Mouse (Mus musculus): ENCODE data around the gene Sumo2. TPM values are rescaled to one million over a fixed set of nuclear protein-coding genes. Genes with fewer than 3 reads are reported as not detected.

Gene Sumo2
- total and polyA plus RNA-seq, 3 experiments, result 556 to 653 TPM; not detected in 1

DNA sequence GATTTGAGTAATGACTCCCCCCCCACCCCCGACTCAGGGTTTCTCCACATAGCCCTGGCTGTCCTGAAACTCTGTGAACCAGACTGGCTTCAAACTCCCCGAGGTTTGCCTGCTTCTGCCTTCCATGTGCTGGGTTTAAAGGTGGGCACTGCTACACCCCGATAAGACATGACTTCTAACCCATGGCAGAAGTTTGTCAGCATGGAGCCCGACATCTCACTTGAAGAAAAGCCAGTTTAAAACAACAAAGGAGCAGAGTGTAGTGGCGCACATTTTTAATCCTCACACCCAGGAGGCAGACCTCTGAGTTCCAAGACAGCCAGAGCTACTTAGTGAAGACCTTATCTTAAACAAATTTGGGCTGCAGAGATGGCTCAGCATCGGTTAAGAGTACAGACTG is 43.7 kb downstream of the Sumo2 start (continued):
- TF ChIP-seq SIN3A (IDR thresholded peaks at IDR 0.05; ENCODE audit: low read length), result peak; percentile 31; the same call in 1 of the 2 replicates
- no peak for TF ChIP-seq ZC3H11A (IDR thresholded peaks at IDR 0.05; ENCODE audit: low read depth, low read length)
- no peak for TF ChIP-seq HCFC1 (IDR thresholded peaks at IDR 0.05; ENCODE audit: low read depth, low read length)
- peak; percentile 13; the same call in 1 of the 2 replicates for TF ChIP-seq SMC3 (IDR thresholded peaks at IDR 0.05; ENCODE audit: low read depth, low read length)
- no peak for TF ChIP-seq ELF1 (IDR thresholded peaks at IDR 0.05; ENCODE audit: low read depth, low read length)
- TF ChIP-seq ETS1 (IDR thresholded peaks at IDR 0.05; ENCODE audit: low read depth, low read length), result no peak
- TF ChIP-seq NRF1 (IDR thresholded peaks at IDR 0.05; ENCODE audit: insufficient read depth, low read depth, low read length, poor library complexity, severe bottlenecking), result no peak
- TF ChIP-seq JUND (IDR thresholded peaks at IDR 0.05; ENCODE audit: low read depth, low read length), result no peak
- no peak for TF ChIP-seq USF1 (IDR thresholded peaks at IDR 0.05; ENCODE audit: low read depth, low read length)
- peak; percentile 43 for TF ChIP-seq TAL1 (IDR thresholded peaks at IDR 0.05; ENCODE audit: low read length)
- TF ChIP-seq POLR2AphosphoS5 (IDR thresholded peaks at IDR 0.05; ENCODE audit: borderline replicate concordance, low read depth, low read length), result no peak
- no peak for TF ChIP-seq CHD2 (IDR thresholded peaks at IDR 0.05; ENCODE audit: low read length)
- TF ChIP-seq NELFE (IDR thresholded peaks at IDR 0.05; ENCODE audit: low read depth, low read length), result no peak
- TF ChIP-seq GABPA (IDR thresholded peaks at IDR 0.05; ENCODE audit: low read depth, low read length), result no peak
- no peak for TF ChIP-seq MEF2A (IDR thresholded peaks at IDR 0.05; ENCODE audit: extremely low read depth, insufficient replicate concordance, low read depth, low read length, poor library complexity, severe bottlenecking)
- TF ChIP-seq MAZ (IDR thresholded peaks at IDR 0.05; ENCODE audit: low read depth, low read length), result no peak; the same call in 1 of the 2 replicates
- TF ChIP-seq ZNF384 (IDR thresholded peaks at IDR 0.05; ENCODE audit: low read depth, low read length), result no peak
- no peak for TF ChIP-seq CHD1 (IDR thresholded peaks at IDR 0.05; ENCODE audit: low read depth, low read length)
- TF ChIP-seq MXI1 (IDR thresholded peaks at IDR 0.05; ENCODE audit: low read depth, low read length), result peak; percentile 57
- TF ChIP-seq E2F4 (IDR thresholded peaks at IDR 0.05; ENCODE audit: borderline replicate concordance, low read depth, low read length), result no peak
- no peak for TF ChIP-seq POLR2A (IDR thresholded peaks at IDR 0.05; ENCODE audit: control insufficient read depth in 1 of 2, insufficient read depth in 1 of 2, low read depth in 1 of 2, low read length in 2 of 2, poor library complexity in 1 of 2)
- TF ChIP-seq TBP (IDR thresholded peaks at IDR 0.05; ENCODE audit: low read depth, low read length), result no peak

DNA sequence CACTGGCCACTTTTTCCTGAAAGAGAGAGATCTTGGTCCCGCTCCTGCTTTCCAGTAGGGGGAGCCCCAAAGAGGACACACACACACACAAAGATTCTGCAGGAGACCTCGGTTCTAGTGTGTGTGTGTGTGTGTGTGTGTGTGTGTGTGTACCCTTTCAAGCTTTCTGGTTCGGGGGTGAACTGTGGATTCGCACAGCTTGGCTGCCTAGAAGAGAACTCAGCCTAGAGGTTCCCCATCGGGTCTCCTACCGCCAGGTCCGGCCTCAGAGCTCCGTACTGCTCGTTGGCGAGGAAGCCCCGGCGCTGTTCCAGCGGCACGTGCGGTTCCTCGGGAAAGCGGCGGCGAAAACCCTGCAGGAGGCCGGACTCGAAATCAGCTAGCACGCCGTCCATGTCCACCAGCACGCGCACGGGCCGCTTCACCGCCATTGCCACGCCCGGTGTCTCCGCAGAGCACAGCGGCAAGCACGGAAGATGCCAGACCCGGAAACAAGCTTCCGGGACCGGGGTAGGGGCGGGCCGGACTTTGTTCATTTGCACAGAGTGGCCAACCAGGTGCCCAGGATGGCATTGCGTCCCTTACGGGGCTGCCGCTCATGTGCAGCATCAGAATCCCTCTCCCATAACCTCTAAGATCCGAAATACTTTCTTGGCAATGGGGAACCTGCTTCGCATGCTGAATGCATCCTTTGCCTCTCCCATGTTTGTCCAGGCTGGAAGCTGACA is 44.6 kb downstream of the Sumo2 start, which contains the start of gene Nt5c:
Nt5c (minus strand) TSS at position 507 of the 728 bp plus-strand sequence.
- H3K79me2 ChIP-seq (ENCODE audit: control insufficient read depth, insufficient read depth, low read length, poor library complexity), result peaks cover 13% of the 10 kb centered on the region
- H3K36me3 ChIP-seq (ENCODE audit: control insufficient read depth in 1 of 2, insufficient read depth in 2 of 2, low read length in 2 of 2), result 0 out of 4 replicates have a peak, but pooled peaks cover 0 to 3% of the 10 kb centered on the region in 2 experiments
- no peaks in the 10 kb centered on the region for H3K9me3 ChIP-seq (replicated peaks; ENCODE audit: insufficient read depth, low read length)
- peaks cover 2 to 12% of the 10 kb centered on the region in 2 experiments; a peak in 3 of 4 replicates for H3K4me1 ChIP-seq (ENCODE audit: control insufficient read depth in 1 of 2, insufficient read depth in 2 of 2, low read length in 2 of 2)
- peak within 1 kb of the TSS; percentile 74 for H3K9ac ChIP-seq (ENCODE audit: control insufficient read depth, low read depth, low read length, poor library complexity, severe bottlenecking)
- DNase-seq (ENCODE audit: low read depth, low spot score), result peak; percentile 96
- peak within 1 kb of the TSS; percentile 62 for H3K27ac ChIP-seq (ENCODE audit: control insufficient read depth, low read depth, low read length)
- peak within 1 kb of the TSS; percentile 78 to 83 for H3K4me3 ChIP-seq (ENCODE audit: control insufficient read depth in 1 of 2, insufficient read depth in 1 of 2, low read depth in 2 of 2, low read length in 2 of 2)
- no peaks in the 10 kb centered on the region for H3K27me3 ChIP-seq (ENCODE audit: control insufficient read depth in 1 of 2, insufficient read depth in 2 of 2, low read length in 2 of 2)
- no peak for TF ChIP-seq USF1 (IDR thresholded peaks at IDR 0.05; ENCODE audit: low read depth, low read length)
- TF ChIP-seq MXI1 (IDR thresholded peaks at IDR 0.05; ENCODE audit: low read depth, low read length), result peak; percentile 90
- TF ChIP-seq SMC3 (IDR thresholded peaks at IDR 0.05; ENCODE audit: low read depth, low read length), result peak; percentile 57
- peak; percentile 58 for TF ChIP-seq ZMIZ1 (IDR thresholded peaks at IDR 0.05; ENCODE audit: low read depth, low read length)
- TF ChIP-seq POLR2A (IDR thresholded peaks at IDR 0.05; ENCODE audit: control insufficient read depth in 1 of 2, insufficient read depth in 1 of 2, low read depth in 1 of 2, low read length in 2 of 2, poor library complexity in 1 of 2), result peak; percentile 80 to 93
- TF ChIP-seq TAL1 (IDR thresholded peaks at IDR 0.05; ENCODE audit: low read length), result no peak
- TF ChIP-seq E2F4 (IDR thresholded peaks at IDR 0.05; ENCODE audit: borderline replicate concordance, low read depth, low read length), result no peak
- no peak for TF ChIP-seq POLR2AphosphoS5 (IDR thresholded peaks at IDR 0.05; ENCODE audit: borderline replicate concordance, low read depth, low read length)
- peak; percentile 83; the same call in 1 of the 2 replicates for TF ChIP-seq BHLHE40 (IDR thresholded peaks at IDR 0.05; ENCODE audit: borderline replicate concordance, low read depth, low read length)
- no peak for TF ChIP-seq ZKSCAN1 (IDR thresholded peaks at IDR 0.05; ENCODE audit: low read depth, low read length)
- TF ChIP-seq EP300 (IDR thresholded peaks at IDR 0.05; ENCODE audit: low read depth in 1 of 2, low read length in 2 of 2), result no peak
- TF ChIP-seq ELF1 (IDR thresholded peaks at IDR 0.05; ENCODE audit: low read depth, low read length), result peak; percentile 96
- peak; percentile 64; the same call in 1 of the 2 replicates for TF ChIP-seq MYC (IDR thresholded peaks at IDR 0.05; ENCODE audit: low read depth, low read length)
- TF ChIP-seq CHD2 (IDR thresholded peaks at IDR 0.05; ENCODE audit: low read length), result no peak
- peak; percentile 81 for TF ChIP-seq NELFE (IDR thresholded peaks at IDR 0.05; ENCODE audit: low read depth, low read length)
- peak; percentile 69 to 79 (median 72) for TF ChIP-seq CTCF (IDR thresholded peaks at IDR 0.05 in 2 of 3, conservative IDR thresholded peaks at IDR 0.05 in 1 of 3; ENCODE audit: control insufficient read depth in 1 of 3, insufficient read depth in 1 of 3, low read depth in 2 of 3, low read length in 3 of 3, poor library complexity in 1 of 3, severe bottlenecking in 1 of 3)
- peak; percentile 45; the same call in 1 of the 2 replicates for TF ChIP-seq NRF1 (IDR thresholded peaks at IDR 0.05; ENCODE audit: insufficient read depth, low read depth, low read length, poor library complexity, severe bottlenecking)
- TF ChIP-seq ETS1 (IDR thresholded peaks at IDR 0.05; ENCODE audit: low read depth, low read length), result peak; percentile 3; the same call in 1 of the 2 replicates
- TF ChIP-seq SIN3A (IDR thresholded peaks at IDR 0.05; ENCODE audit: low read length), result peak; percentile 54; the same call in 1 of the 2 replicates
- TF ChIP-seq TBP (IDR thresholded peaks at IDR 0.05; ENCODE audit: low read depth, low read length), result peak; percentile 82
- peak; percentile 72 for TF ChIP-seq HCFC1 (IDR thresholded peaks at IDR 0.05; ENCODE audit: low read depth, low read length)
- TF ChIP-seq MEF2A (IDR thresholded peaks at IDR 0.05; ENCODE audit: extremely low read depth, insufficient replicate concordance, low read depth, low read length, poor library complexity, severe bottlenecking), result no peak

Data from MEL (cell line).